Mouse (Mus musculus) heart, postnatal 25 days (tissue): ENCODE measurements around the gene 2510039O18Rik. TPM values are rescaled to one million over a fixed set of nuclear protein-coding genes. Genes with fewer than 3 reads are reported as not detected.

Source experiments
- DNase-seq: peaks from one replicate; pipeline ENCODE4 v3.0.0; 2022; ENCODE audit warnings: low spot score
- intact Hi-C: fragments of 180-260 bp; cut with DNase I; formaldehyde crosslinking; loops from one replicate; pipeline ENCODE4 v1.15.1; 2025
- total RNA-seq, 2 experiments: library from RNA; stranded (reverse); gene quantifications; 2 replicates each; pipeline ENCODE4 v1.2.3; 2021

Gene 2510039O18Rik
- total RNA-seq: 10 to 100 TPM; 36.4 to 39.3 TPM

DNA sequence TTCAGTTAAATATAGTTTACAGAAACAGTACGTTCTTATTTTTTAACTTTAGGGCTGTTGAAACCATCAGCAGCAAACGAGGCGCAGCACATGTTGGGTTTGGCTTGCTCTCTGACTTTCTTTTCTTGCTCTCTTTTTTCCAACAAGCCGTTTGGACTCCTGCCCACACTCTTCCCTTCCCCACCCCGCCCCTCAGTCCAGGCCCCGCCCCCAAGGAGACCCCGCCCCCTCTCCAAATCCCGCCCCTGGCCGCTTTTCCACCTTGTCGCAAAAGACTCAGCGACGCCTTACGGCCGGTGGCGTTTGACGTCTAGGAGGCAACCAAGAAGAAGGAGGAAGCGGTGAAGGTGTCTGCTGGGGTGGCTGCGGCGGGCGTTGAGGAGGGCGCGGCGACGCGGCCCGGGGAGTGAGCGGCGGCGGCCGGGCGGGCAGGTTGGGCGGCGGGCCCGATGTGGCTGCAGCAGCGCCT lies at the start of gene 2510039O18Rik:
Gene 2510039O18Rik, plus strand, starts transcription at position 320 of the 469 bp plus-strand sequence.
- intact Hi-C loops: loop anchor here (5.0 to 10.0 kb wide), 2 partner anchors 38 to 214 kb away; partner anchors contain the start of genes Fbxo6 and Mfn2
- peak; percentile 63 for DNase-seq

- intact Hi-C loops: no loop called here
- DNase-seq: no peak
These were observed 44.8 kb upstream of the 2510039O18Rik start for GRCm38 (mm10) chr4:147895815-147896330.

DNA sequence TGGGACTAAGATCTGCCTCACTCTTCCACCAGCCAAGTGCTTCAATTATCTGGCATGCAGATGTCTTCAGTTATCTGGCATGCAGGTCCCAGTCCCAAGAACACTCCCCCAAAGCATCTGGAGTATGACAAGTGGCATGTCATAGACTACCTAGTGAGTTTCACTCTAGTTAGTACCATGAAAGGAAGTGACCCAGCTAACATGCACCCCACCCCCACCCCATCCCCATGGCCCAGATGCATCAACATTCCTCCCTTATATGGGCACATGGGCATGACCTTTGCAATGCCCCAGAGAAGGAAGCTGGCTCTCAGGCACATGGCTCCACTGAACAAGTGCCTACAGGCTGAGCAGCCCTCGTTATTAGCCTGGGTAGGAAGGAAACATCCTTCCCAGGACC lies 44.3 kb upstream of the 2510039O18Rik start:
- DNase-seq: no peak
- intact Hi-C loops: no loop called here

- intact Hi-C loops: no loop called here
- no peak for DNase-seq
These were observed 43.3 kb upstream of the 2510039O18Rik start for GRCm38 (mm10) chr4:147897348-147897747.

DNA sequence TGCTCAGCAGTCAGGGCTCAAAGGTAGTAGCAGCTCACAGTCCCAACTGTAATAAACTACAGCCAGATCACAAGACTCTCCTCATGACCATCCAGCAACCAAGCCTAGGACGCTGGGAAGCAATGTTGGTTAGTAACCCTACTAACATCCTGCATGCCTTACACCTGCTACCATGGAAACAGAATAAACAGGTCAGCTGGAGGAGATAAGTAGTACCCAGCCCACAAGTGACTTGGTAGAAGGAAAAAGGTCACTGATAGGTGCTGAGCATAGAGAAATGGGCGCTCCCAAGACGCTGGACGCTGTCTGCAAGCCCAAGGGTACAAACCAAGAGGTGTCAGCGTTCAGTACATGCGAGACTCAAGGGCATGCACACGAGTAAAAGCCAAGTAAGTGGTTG lies 40.2 kb upstream of the 2510039O18Rik start:
- intact Hi-C loops: loop anchor here (5.0 kb wide), 1 partner anchor 42 kb away; the partner anchor contains the start of gene 2510039O18Rik
- no peak for DNase-seq

DNA sequence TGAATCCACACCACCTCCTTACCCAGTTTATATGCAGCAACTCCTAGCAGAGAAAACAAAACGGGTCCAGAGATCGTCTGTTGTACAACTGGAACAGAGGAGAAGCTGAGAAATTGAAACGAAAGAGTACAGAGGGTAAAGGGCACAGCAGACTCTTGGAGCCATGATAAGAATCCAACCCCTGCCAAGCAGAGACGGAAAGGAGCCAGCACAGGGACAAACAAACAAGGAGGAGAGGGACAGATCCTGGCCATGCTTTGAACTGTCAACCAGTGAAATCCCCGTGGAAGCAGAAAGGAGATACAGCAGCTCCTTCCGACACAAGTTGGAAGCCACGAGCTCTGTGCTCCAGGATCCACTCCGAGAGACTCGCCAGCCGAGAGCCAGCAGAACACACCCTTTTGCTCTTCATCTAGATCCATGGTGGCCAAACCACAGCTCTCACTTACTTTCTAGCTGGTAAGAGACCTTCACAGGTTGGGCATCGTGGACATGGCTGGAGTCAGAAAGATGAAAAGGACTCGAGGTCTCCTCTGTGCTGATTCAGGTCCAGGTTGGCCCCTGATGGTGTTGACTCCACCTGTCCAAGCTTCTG lies 37.7 kb upstream of the 2510039O18Rik start:
- no peak for DNase-seq
- intact Hi-C loops: loop anchor here (5.0 kb wide), 1 partner anchor 39 kb away; the partner anchor contains the start of gene 2510039O18Rik

GRCm38 (mm10) chr4:147903601-147904000 lies 37.1 kb upstream of the 2510039O18Rik start:
- intact Hi-C loops: loop anchor here (5.0 kb wide), 1 partner anchor 39 kb away; the partner anchor contains the start of gene 2510039O18Rik
- DNase-seq: no peak

DNA sequence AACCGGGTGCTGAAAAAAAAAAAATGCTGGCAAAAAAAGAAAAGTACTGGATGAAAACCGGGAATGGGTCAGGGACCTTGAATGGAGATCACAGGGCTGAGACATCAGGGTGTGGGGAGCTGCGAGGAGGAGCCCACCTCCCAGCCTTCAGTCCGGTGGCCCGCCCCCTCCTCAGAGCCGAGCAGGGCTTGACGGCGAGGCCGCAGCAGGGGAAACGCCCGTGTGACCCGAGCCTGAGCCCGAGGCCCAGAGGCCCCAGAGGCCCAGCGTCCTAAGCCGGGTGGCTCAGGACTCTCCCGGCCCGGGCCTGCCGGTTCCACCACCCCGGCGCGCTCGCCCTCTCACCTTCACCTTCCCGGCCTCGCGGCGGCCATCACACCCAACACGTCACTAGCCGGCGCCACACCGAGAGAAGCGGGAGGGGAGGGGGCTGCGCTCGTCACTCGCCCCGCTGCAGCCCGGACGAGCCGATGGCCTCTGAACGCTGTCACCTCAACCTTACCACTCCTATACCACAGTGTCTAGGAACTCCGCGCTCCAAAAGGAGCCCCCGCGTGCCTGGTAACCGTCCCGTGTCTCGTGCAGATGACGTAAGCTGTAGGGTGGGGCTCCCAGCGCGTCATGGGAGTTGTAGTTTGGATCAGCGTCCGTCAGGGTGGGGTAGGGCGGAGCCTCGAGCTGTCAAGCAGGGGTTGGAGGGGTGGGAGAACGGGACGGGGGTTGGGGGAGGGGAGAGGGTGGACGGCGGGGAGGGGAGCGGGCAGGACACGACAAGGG lies 36.2 kb upstream of the 2510039O18Rik start, which contains the start of gene Mfn2:
Gene Mfn2, minus strand, starts transcription at position 392 of the 777 bp plus-strand sequence.
- intact Hi-C loops: loop anchor here (2.0 to 5.0 kb wide), 2 partner anchors 38 to 56 kb away; partner anchors contain the start of genes 2510039O18Rik and Zfp933
- peak; percentile 84 for DNase-seq

DNA sequence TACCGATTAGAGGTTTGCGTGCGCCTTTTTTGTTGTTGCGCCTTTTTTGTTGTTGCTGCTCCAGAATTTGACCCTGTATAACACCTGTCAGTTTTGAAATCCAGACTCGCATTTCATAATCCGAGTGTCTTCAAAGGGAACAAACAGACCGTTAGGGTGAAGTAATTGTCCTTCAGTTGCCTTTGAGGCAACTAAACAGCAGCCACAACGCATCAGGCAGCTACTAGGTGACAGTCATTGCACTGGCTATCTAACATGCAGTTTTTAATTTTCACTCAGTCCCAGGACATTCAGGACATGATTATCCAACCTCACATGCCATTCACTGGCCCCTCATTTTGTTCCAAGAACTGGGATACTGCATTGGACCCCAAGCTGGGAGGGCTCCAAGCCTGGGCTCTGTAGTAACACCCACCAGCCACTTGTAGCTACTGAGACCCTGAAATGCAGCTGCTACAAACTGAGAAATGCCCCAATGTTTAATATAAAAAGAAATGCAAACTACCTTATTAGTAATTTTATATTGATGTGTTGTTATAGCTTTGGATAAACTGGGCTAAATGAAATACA lies 35.5 kb upstream of the 2510039O18Rik start:
- intact Hi-C loops: loop anchor here (2.0 kb wide), 1 partner anchor 56 kb away; the partner anchor contains the start of gene Zfp933
- DNase-seq: no peak

- no peak for DNase-seq
- intact Hi-C loops: no loop called here
These were observed 34.5 kb upstream of the 2510039O18Rik start for GRCm38 (mm10) chr4:147906230-147906629.

- intact Hi-C loops: no loop called here
These were observed 31.2 kb upstream of the 2510039O18Rik start for GRCm38 (mm10) chr4:147909486-147909885.

GRCm38 (mm10) chr4:147918459-147919121 lies 22.1 kb upstream of the 2510039O18Rik start:
- no peak for DNase-seq
- intact Hi-C loops: loop anchor here (5.0 kb wide), 1 partner anchor 34 kb away; no protein-coding TSS in a partner anchor

More at GRCm38 (mm10) chr4:147909486-147909885, 31.2 kb upstream of the 2510039O18Rik start:
- no peak for DNase-seq

DNA sequence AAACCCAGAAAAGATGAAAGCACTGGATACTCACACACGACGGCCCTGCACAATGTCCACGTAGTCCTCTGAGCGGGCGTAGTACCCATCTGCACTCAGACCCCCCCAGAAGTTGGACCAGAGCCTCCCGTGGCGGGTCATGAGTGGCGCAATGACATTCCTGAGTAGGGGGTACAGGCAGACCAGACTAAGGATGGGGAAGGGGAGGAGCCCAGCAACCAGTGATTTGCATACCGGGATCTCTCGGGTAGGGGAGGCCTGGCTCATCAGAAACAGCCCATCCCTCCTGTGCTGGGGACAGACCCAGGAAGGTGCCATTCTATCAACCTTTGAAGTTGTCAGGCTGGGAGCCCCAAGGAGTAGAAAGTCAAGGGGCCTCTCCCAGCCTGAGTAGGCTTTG lies 19.7 kb upstream of the 2510039O18Rik start:
- intact Hi-C loops: no loop called here
- DNase-seq: no peak

- no peak for DNase-seq
- intact Hi-C loops: no loop called here
These were observed 18.4 kb upstream of the 2510039O18Rik start for GRCm38 (mm10) chr4:147922341-147922740.

- intact Hi-C loops: no loop called here
- no peak for DNase-seq
These were observed 13.0 kb upstream of the 2510039O18Rik start for GRCm38 (mm10) chr4:147927705-147928104.

DNA sequence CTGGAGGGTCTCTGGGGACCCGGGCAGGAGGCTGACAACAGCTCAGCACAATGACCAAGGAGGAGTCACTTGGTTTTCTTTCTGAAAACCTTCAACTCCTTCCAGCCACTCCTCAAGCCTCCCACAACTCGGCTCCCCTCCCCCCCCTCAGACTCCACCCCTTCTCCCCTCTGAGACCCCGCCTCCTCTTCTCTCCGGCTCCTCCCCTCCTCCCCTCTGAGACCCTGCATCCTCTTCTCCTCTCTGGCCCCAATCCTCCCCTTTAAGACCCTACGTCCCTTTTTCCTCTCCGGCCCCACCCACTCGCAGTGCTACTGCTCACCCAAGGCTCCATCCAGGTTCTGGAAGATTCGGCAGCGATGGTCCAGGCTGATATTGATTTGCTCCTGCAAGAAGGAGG lies 12.6 kb upstream of the 2510039O18Rik start:
- intact Hi-C loops: no loop called here
- no peak for DNase-seq

DNA sequence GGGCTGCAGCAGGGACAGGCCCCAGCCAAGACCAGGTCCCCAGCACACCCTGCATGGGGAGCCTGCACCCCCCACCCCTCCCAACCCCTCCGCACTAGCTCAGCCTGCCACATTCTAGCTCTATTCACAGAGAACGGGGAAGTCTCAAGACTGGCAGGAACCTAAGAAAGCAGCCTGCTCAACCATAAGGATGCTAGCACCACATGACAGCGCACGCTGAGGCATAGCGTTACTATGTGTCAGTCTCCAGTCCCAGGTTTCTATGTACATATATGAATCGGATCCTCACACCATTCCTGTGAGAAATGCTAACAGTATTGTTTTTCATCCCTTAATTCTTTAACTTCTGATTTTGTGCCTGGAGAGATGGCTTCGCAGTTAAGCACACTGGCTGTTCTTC lies 12.2 kb upstream of the 2510039O18Rik start:
- intact Hi-C loops: no loop called here
- DNase-seq: no peak

DNA sequence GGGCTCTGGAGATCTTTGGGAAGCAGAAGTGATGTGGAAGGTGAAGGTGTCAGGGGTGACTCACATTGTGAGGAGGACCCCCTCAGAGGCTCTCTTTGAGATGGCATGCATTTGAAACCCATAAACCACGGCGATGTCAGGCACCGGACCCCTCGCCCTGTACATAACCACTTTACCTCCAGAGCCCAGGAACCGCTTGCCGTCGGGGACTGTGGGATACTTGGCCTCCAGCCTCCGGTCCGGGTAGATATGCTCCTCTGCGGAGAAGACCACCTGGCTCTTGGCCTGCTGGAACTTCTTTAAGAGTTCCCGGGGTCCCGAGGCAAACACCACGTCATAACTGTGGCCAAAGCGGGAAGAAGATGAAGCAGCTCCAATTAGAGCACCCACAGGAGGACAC lies 9.7 kb upstream of the 2510039O18Rik start:
- intact Hi-C loops: no loop called here
- DNase-seq: no peak

DNA sequence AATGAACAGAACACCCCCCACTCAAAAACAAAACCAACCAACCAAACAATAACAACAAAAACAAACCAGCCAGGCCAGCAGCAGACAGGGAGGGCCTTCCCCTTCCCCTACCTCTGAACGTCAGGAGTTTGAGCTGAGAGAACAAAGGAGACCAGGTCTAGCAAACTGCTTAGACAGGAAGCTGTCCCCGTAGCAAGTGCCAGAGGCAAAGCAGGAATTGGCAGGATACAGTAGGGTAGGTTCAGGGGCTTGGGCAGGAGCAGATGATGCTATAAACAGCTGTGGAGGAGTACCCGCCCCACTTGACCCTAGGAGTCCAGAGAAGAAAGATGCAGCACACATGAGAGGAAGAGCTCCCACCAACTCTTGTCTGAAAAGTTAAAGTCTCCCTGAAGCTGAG lies 6.6 kb upstream of the 2510039O18Rik start:
- DNase-seq: no peak
- intact Hi-C loops: loop anchor here (2.0 kb wide), 1 partner anchor 17 kb away; no protein-coding TSS in a partner anchor
